Mouse (Mus musculus): ENCODE results near the gene Aven. TPM values are rescaled to one million over a fixed set of nuclear protein-coding genes. Genes with fewer than 3 reads are reported as not detected.
A peak's percentile ranks its signal among the peaks of the same experiment; 100 is the strongest.

Gene Aven
- total RNA-seq, 1 experiment from 2014 or later = 31.7 TPM

DNA sequence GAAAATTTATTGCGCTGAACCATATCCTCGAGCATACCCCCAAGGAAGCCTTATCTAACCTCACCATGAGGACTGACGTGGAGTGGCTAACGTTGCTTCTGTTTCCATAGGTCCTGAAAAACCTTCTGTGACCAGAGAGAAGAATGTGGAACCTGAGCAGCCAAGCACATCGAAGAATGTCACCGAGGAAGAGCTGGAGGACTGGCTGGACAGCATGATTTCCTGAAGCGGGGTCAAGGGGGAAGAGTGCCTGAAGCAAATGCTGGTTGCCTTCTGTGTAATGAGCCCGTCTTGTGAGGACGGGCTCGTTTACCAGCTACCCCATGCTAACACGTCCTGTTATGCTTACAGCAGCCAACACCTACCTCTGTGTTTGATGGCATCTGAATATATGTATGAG, 137.9 kb downstream of the Aven start:
- no peak for ATAC-seq (replicated peaks; ENCODE audit: low read depth, poor library complexity, severe bottlenecking)

DNA sequence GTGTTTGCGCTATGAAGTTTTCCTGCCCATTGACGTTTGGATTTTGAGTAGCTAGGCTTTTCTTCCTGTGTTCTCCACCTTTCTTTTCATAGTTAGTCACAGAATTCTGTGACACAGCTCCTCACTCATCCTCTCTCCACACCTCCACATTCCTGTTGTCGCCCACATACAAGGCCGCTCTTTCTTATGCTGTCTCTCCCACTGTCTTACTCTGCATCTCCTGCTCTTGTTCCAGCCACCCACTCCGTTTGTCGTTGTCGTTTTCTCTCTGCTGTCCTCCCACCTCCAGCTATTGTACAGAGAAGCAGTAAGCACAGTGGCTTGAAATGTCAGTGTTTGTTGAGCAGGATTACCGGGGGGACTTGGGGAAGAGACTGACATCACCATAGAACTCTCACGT, 139.8 kb downstream of the Aven start:
- no peak for ATAC-seq (replicated peaks; ENCODE audit: low read depth, poor library complexity, severe bottlenecking)

DNA sequence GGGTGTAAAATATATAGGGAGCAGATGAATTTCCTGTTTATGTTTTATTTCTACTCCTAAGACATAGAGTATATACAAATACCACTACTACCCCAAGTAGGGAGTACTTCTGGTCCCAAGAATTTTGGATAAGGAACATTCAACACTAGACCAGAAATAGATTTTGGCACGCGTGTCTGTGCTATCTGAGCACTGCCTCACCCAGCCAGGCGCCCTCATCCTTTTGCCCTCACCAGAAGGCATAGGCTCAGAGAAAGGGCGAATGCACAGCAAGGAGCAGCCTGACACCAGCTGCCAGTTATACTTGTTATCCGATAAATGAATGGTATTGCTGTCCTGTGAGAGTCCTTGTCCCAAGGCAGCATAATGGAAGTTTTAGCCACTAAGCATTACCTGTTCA, 144.4 kb downstream of the Aven start:
- no peak for ATAC-seq (replicated peaks; ENCODE audit: low read depth, poor library complexity, severe bottlenecking)

DNA sequence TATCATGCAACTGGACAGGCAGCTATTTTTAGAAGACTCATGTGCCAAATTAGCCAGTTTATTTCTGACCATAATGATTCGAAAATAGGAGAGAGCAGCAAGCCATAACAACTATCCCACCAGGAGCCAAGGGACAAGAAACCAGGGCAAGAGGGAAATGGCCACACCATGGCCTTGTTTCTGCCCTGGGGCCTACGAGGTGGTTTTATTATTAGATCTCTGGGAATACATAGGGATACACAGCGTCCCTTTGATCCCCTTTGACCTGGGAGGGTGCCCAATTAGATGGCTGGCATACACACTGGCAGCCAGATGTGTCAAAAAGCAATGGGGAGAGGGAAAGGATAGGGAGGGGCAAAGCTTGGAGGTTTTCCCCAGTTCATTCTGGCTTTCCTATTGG, 161.1 kb downstream of the Aven start:
- ATAC-seq (replicated peaks; ENCODE audit: low read depth, poor library complexity, severe bottlenecking) = no peak

DNA sequence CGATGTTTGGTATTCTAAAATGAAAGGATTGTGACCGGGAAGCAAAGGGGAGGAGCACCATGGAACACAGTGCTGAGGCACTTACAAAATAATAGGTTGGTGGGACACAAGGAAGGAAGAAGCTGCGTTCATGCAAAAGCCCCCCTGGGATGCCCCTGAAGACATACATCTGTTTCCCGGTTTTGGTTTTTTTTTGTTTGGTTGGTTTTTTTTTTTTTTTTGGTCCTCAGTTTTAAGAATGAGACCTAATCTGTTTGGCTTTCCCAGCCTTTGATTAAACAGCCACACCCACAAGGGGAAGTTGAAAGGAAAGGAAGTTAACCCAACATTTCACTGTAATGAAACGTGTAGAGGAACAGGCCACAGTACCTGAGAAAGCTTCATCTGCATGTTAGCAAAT, 163.4 kb downstream of the Aven start:
- no peak for ATAC-seq (replicated peaks; ENCODE audit: low read depth, poor library complexity, severe bottlenecking)

DNA sequence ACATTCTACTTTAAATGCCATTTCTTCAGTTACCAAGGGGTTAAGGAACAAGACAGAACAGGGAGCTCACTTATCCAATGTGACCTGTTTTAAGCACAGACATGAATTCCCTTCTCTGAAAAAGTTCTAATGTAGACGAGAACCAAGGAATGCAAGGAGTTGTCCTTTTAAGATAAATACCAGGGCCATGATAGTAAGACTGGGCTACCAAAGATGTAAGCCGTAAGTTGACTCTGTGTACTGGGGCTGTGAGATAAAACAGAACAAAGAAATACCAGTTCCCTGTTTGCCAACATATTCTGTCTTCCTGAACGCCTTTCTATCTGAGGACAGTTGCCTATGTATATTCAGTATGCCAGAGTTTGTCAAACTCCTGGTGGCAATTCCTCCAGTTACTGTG, 176.7 kb downstream of the Aven start:
- ATAC-seq (replicated peaks; ENCODE audit: low read depth, poor library complexity, severe bottlenecking) = no peak

DNA sequence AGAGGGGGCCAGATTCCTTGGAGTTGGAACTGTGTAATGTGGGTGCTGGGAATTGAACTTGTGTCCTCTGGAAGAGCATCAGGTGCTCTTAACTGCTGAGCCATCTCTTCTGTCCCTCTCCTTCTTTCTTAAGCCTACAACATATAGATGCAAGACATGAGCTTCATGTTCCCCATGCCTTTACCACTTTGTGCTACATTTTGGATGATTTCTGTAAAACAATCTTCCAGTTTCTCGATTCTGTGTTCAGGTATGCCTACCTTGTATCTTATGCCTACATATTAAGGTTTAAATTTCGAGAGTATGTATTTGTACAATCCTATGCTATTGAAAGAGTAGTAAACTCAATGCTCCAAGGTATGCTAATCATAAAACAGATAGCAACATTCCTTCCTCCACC, 183.4 kb downstream of the Aven start:
- no peak for ATAC-seq (replicated peaks; ENCODE audit: low read depth, poor library complexity, severe bottlenecking)

DNA sequence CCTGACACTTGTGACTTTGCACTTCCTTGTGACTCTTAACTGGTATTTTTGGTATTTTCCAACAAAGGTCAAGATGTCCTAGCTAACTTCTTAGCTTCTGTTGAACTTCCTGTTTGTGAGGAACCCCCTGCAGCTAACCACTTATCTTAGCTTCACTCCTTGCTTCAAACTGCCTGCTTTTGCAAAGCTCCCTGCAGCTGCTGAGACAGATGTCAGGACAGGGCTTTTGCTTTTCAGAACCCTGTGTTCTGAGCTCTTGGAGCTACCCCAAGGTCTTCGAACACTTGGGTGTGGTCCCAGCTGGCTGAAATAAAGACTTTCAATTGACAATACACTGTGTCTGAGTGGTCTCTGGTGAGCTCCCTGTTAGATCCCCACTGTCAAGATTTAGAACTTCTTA, 184.0 kb downstream of the Aven start:
- peak; percentile 89 for ATAC-seq (replicated peaks; ENCODE audit: low read depth, poor library complexity, severe bottlenecking)

DNA sequence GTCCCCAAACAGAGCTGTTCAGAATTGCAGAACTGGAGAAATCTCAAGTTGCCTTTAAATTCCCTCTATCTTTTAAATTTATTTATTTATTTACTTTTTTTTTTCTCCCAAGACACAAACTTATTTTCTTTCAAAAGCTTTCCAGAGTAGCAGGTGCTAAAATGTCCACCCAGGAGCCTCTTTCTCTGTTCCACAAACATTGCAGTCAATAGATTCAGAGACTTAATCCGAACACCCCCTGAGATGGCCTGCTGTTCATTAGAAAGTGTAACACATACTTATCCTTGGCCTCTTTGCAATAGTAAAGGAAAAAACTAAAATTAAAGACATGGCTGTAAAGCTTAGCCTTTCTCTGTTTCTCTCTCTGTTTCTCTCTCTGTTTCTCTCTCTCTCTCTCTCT, 184.5 kb downstream of the Aven start:
- no peak for ATAC-seq (replicated peaks; ENCODE audit: low read depth, poor library complexity, severe bottlenecking)

DNA sequence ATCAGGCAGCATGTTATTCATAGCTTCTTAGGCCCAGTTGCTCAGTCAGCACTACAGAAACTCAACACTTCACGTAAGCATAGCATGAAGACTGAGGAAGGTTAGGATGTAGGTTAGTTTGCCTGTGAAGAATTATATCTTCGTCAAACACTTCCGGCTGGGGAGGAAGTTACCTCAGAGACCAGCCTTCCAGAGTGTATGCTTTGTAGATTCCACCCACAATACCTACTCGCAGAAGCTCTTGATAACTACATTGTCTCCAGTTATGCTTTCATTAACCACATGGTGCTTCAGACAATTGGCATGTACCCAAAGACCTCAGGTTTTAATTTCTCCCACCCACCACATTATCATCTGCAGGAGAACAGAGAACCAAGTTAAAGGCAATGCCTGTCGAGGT, 189.1 kb downstream of the Aven start:
- ATAC-seq (replicated peaks; ENCODE audit: low read depth, poor library complexity, severe bottlenecking) = 0 out of 2 replicates have a peak, but pooled peaks have one; percentile 39

Other genes with a start within 250 kb of the Aven start
- gene Nutm1, start 233.7 kb upstream of the Aven start, total RNA-seq (2017) = not detected in 2 replicates
- gene Nop10, start 231.0 kb upstream of the Aven start, total RNA-seq (2017) = 132 and 136 TPM in 2 replicates
- 68.2 and 85.0 TPM in 2 replicates for gene Slc12a6, start 227.1 kb upstream of the Aven start, total RNA-seq (2017)
- gene Gm21985, start 226.7 kb upstream of the Aven start, total RNA-seq (2017) = not detected in 2 replicates
- gene Emc4, start 124.9 kb upstream of the Aven start, total RNA-seq (2017) = 67.7 and 81.2 TPM in 2 replicates
- gene Katnbl1, start 113.8 kb upstream of the Aven start, total RNA-seq (2017) = 22.4 and 22.9 TPM in 2 replicates
- 8.8 and 13.7 TPM in 2 replicates for gene Emc7, start 38.0 kb upstream of the Aven start, total RNA-seq (2017)
- not detected in 2 replicates for gene Chrm5, start 12.2 kb upstream of the Aven start, total RNA-seq (2017)

Measured in common myeloid progenitor, adult 5-6 weeks (primary cell).